Mouse (Mus musculus) limb, embryonic 13.5 days (tissue): ENCODE data around the gene Abhd18. TPM values are rescaled to one million over a fixed set of nuclear protein-coding genes. Genes with fewer than 3 reads are reported as not detected.

Source experiments
- ATAC-seq: fragments of 200-750 bp; cut with Nextera tagmentation; 2 replicates; pipeline ENCODE4 v1.8.0; 2017; ENCODE audit warnings: low read depth, moderate number of reproducible peaks, moderate TSS enrichment; ENCODE audit not compliant: low FRiP score
- H3K27ac ChIP-seq: fragments of 300-500 bp; sonication (generic); 2 replicates; pipeline ENCODE4 v1.5.1; 2015; ENCODE audit warnings: inconsistent platforms, mild to moderate bottlenecking, moderate library complexity
- H3K27me3 ChIP-seq: fragments of 300-500 bp; sonication (generic); 2 replicates; pipeline ENCODE4 v1.6.1; 2015; ENCODE audit warnings: mild to moderate bottlenecking, inconsistent platforms
- H3K36me3 ChIP-seq: fragments of 300-500 bp; sonication (generic); 2 replicates; pipeline ENCODE4 v1.6.1; 2015; ENCODE audit warnings: inconsistent platforms, mild to moderate bottlenecking, moderate library complexity
- H3K4me1 ChIP-seq: fragments of 300-500 bp; sonication (generic); 2 replicates; pipeline ENCODE4 v1.6.1; 2015; ENCODE audit warnings: inconsistent platforms
- H3K4me2 ChIP-seq: fragments of 300-500 bp; sonication (generic); replicated peaks from 2 replicates; pipeline ENCODE4 v1.6.1; 2015; ENCODE audit warnings: inconsistent platforms, mild to moderate bottlenecking, moderate library complexity
- H3K4me3 ChIP-seq: fragments of 300-500 bp; sonication (generic); 2 replicates; pipeline ENCODE4 v1.5.1; 2015; ENCODE audit warnings: moderate library complexity, mild to moderate bottlenecking, inconsistent platforms
- H3K9ac ChIP-seq: fragments of 300-500 bp; sonication (generic); 2 replicates; pipeline ENCODE4 v1.6.1; 2015; ENCODE audit warnings: mild to moderate bottlenecking, inconsistent platforms
- H3K9me3 ChIP-seq: fragments of 300-500 bp; sonication (generic); 2 replicates; pipeline ENCODE4 v1.6.1; 2016; ENCODE audit warnings: inconsistent platforms
- WGBS: fragments of 180-500 bp; shearing (Covaris S2); methylation state at CpG from one replicate; pipeline ENCODE4 v1.1.7; 2015; 5-methylcytosine and 5-hydroxymethylcytosine counted together
- polyA plus RNA-seq: library from polyadenylated mRNA; unstranded; fragments of >200 nt; fragmentation: Nextera tagmentation; extraction: Ambion mirVana; gene quantifications from 2 replicates; pipeline ENCODE4 v1.2.1, GENCODE M21; 2015

Abhd18 gene
- polyA plus RNA-seq, 1 experiment from 2014 or later, result 8.5 TPM

- no peak overlapping the region for H3K9ac ChIP-seq
- H3K4me2 ChIP-seq, result no peak overlapping the region
- no peak for ATAC-seq
- no peaks in the 10 kb centered on the region for H3K9me3 ChIP-seq
- no peaks in the 10 kb centered on the region for H3K36me3 ChIP-seq
- H3K27me3 ChIP-seq, result peaks cover 42% of the 10 kb centered on the region
- no peak overlapping the region for H3K27ac ChIP-seq
- peaks cover 12% of the 10 kb centered on the region; the same call in 1 of the 2 replicates for H3K4me1 ChIP-seq
- no peak overlapping the region for H3K4me3 ChIP-seq
Observed at GRCm38 (mm10) chr3:40952606-40953005, 105.8 kb downstream of the Abhd18 start.

DNA sequence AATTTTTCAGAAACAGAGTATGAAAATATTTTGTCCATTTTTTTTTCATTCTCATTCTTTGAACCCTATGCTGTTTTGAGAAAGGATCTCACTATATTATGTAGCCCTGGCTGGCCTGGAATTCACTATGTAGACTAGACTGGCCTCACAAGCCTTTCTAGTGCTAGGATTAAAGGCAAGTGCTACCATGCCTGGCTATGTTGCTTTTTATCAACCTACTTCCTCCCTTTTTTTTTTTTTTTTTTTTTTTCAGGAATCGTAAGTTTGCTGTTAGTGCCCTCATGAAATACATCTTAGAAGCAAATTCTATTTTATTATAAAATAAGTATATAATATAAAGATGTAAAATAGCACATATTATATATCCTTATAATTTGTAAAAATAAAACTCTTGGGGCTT, 108.0 kb downstream of the Abhd18 start:
- no peak overlapping the region for H3K9ac ChIP-seq
- H3K36me3 ChIP-seq, result no peaks in the 10 kb centered on the region
- WGBS, result 69% methylated on average over 1 of the region's 1 CpGs
- no peak overlapping the region for H3K4me2 ChIP-seq
- peaks cover 12% of the 10 kb centered on the region; the same call in 1 of the 2 replicates for H3K4me1 ChIP-seq
- no peak overlapping the region for H3K27ac ChIP-seq
- no peaks in the 10 kb centered on the region for H3K9me3 ChIP-seq
- H3K27me3 ChIP-seq, result peaks cover 25% of the 10 kb centered on the region
- ATAC-seq, result no peak
- no peak overlapping the region for H3K4me3 ChIP-seq

- Histone ChIP-seq H3K9me3 (no peaks in the 10 kb centered on the region), H3K4me1 (no peaks in the 10 kb centered on the region), H3K27me3 (no peaks in the 10 kb centered on the region), H3K27ac (no peak overlapping the region), H3K9ac (no peak overlapping the region), H3K36me3 (no peaks in the 10 kb centered on the region), H3K4me3 (no peak overlapping the region), H3K4me2 (no peak overlapping the region)
- ATAC-seq, result no peak
Observed at GRCm38 (mm10) chr3:40958831-40959230, 112.1 kb downstream of the Abhd18 start.

GRCm38 (mm10) chr3:40980758-40981157, 134.0 kb downstream of the Abhd18 start:
- Histone ChIP-seq H3K27me3 (no peaks in the 10 kb centered on the region), H3K4me2 (no peak overlapping the region), H3K9ac (no peak overlapping the region), H3K36me3 (no peaks in the 10 kb centered on the region), H3K4me1 (no peaks in the 10 kb centered on the region), H3K9me3 (no peaks in the 10 kb centered on the region), H3K4me3 (no peak overlapping the region), H3K27ac (no peak overlapping the region)
- ATAC-seq, result no peak

DNA sequence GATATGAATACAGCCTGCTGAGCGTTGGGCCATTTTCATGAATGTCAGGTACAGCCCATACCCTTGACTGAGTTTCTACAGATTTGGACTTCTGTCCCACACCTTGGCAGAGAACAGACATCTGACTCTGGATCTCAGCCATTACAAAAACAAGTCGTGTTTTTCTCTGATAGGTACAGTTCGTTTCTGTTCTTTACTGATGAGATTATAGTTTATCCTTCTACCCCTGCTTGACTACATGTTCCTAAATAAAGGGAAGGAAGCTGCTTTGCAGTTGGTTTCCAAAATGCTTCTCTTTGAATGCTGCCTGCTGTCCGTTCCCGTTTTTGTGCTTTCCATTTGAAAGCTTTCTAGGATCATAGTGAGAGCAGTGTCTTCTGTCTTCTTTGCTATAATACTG, 140.8 kb downstream of the Abhd18 start:
- no peak overlapping the region for H3K4me3 ChIP-seq
- no peaks in the 10 kb centered on the region for H3K27me3 ChIP-seq
- H3K27ac ChIP-seq, result no peak overlapping the region
- H3K4me2 ChIP-seq, result no peak overlapping the region
- H3K4me1 ChIP-seq, result 0 out of 2 replicates have a peak, but pooled peaks cover 4% of the 10 kb centered on the region
- no peak for ATAC-seq
- no peaks in the 10 kb centered on the region for H3K9me3 ChIP-seq
- WGBS, result 78% methylated on average over 5 of the region's 5 CpGs
- H3K9ac ChIP-seq, result no peak overlapping the region
- no peaks in the 10 kb centered on the region for H3K36me3 ChIP-seq

Other genes starting within 250 kb of the Abhd18 start
- 0.17 and 0.25 TPM in 2 replicates for gene Slc25a31, start 138.1 kb upstream of the Abhd18 start, polyA plus RNA-seq
- 3.6 and 4.6 TPM in 2 replicates for gene Hspa4l, start 102.5 kb upstream of the Abhd18 start, polyA plus RNA-seq
- gene Plk4, start 47.0 kb upstream of the Abhd18 start, polyA plus RNA-seq, result 53.0 and 55.2 TPM in 2 replicates
- gene Mfsd8, start 84 bp upstream of the Abhd18 start, polyA plus RNA-seq, result 6.9 and 7.7 TPM in 2 replicates
- gene 1700034I23Rik, start 55.6 kb downstream of the Abhd18 start, polyA plus RNA-seq, result 0.28 and 0.37 TPM in 2 replicates
- gene Larp1b, start 102.9 kb downstream of the Abhd18 start, polyA plus RNA-seq, result 1.5 and 1.6 TPM in 2 replicates
- gene Pgrmc2, start 236.1 kb downstream of the Abhd18 start, polyA plus RNA-seq, result 39.1 and 40.1 TPM in 2 replicates